Mouse (Mus musculus): ENCODE measurements around the gene Ebf1. TPM values are rescaled to one million over a fixed set of nuclear protein-coding genes. Genes with fewer than 3 reads are reported as not detected.
A peak's percentile ranks its signal among the peaks of the same experiment; 100 is the strongest.

Gene Ebf1
- total and polyA plus RNA-seq, 2 experiments from 2014 or later = 8.1 to 10.4 TPM

DNA sequence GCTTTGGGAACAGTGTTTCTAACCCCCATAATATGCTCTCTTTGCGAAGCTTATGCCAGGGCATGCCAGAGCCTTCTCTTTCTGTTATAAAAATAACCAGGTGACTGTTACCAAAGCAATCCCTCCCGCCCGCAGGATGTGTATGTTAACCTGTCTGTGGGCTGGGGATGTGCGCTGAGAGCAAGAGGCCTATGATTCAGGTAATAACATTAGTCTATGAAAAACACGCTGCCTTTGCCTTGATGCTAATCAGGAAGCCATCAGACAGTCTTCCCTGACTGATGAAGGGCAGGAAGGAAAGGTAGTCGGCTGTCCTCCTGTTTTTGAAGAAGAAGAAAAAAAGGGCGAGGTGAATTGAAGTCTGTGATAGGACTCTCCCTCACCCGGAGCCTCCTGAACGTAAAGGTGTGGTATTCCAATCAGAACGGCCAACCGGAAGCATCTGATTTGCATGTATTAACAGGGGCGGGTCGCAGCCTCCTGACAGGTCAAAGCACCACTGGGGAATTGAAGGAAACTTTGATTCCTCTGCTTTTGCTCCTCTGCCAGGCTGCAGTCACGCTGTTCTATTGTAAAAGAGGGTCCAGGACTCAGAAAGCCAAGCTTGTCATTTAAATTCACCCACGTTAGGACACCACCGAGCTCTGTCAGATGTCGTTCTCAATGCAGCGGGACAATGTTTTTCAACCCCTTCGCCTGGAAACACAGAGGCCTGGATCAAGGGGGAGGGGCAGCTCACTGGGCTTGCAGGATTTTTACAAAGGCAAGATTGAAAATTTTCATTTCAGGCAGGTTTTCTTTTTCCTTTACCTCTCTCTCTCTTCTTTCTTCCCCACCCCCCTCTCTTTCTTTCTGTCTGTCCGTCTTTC lies 144.2 kb downstream of the Ebf1 start:
- Histone ChIP-seq H3K4me3 (ENCODE audit: low read depth, low read length) (no peak overlapping the region), H3K9ac (replicated peaks; ENCODE audit: low read depth, low read length) (no peak overlapping the region; the same call in 1 of the 2 replicates), H3K9me3 (replicated peaks; ENCODE audit: control insufficient read depth, low read length) (no peaks in the 10 kb centered on the region), H3K4me2 (ENCODE audit: low read depth, low read length) (peak overlapping the region; percentile 31), H3K4me1 (ENCODE audit: control insufficient read depth, insufficient read depth) (peaks cover 16% of the 10 kb centered on the region), H3K27me3 (ENCODE audit: control insufficient read depth, insufficient read depth, low read length) (no peaks in the 10 kb centered on the region), H3K36me3 (replicated peaks; ENCODE audit: control insufficient read depth, insufficient read depth, low read length) (no peaks in the 10 kb centered on the region), H3K27ac (ENCODE audit: low read depth) (no peak overlapping the region)
- no peak for ATAC-seq (ENCODE audit: insufficient read depth, low read depth)
- TF ChIP-seq EP300 (IDR thresholded peaks at IDR 0.05; ENCODE audit: low read depth) = no peak
- no peak for TF ChIP-seq CTCF (IDR thresholded peaks at IDR 0.05; ENCODE audit: low read depth)
- 25% methylated on average over 20 of the region's 20 CpGs for WGBS
- no peak for DNase-seq (ENCODE audit: low spot score)

DNA sequence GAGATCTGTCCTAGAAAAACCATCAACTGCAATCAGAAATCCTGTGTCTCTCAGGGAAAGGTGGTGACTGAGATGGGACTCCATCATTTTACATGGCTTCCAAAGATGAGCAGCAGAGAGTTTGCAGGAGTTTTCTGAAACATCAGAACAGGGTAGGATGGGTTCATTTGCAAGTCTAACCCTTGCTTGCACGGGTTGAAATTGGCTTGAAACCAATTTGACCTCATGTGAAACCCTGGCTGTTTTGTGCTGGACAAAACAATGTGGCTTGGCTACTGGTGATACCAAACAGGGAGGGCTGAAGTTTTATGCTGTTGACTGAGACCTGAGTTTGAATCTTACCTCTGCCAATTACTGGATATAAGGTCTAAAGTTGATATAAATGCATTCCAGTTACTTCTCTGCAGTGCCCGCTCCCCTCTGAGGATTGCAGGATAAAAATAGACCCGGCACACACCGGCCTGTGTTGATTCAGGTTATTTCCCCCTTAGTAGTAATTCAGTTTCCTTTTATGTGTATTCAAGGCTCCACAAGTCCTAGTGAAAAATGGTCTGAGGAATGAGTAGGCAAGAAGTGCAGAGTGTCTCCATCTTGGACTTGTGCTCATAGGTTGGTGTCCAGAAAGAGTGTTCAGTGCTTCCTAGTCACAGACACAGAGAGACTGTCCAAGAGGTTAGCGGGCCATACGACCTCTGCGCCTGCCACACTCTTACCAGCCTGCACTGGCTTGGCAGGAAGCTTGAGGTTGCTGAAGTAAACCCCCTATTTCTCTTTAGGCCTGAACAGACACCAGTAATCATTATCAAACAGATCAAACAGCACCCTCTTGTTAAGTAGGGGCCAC lies 147.1 kb downstream of the Ebf1 start:
- H3K9ac ChIP-seq (replicated peaks; ENCODE audit: low read depth, low read length) = no peak overlapping the region
- no peaks in the 10 kb centered on the region for H3K27me3 ChIP-seq (ENCODE audit: control insufficient read depth, insufficient read depth, low read length)
- no peaks in the 10 kb centered on the region for H3K9me3 ChIP-seq (replicated peaks; ENCODE audit: control insufficient read depth, low read length)
- TF ChIP-seq EP300 (IDR thresholded peaks at IDR 0.05; ENCODE audit: low read depth) (no peak), CTCF (IDR thresholded peaks at IDR 0.05; ENCODE audit: low read depth) (no peak)
- H3K4me2 ChIP-seq (ENCODE audit: low read depth, low read length) = no peak overlapping the region
- H3K36me3 ChIP-seq (replicated peaks; ENCODE audit: control insufficient read depth, insufficient read depth, low read length) = no peaks in the 10 kb centered on the region
- no peak overlapping the region for H3K27ac ChIP-seq (ENCODE audit: low read depth)
- ATAC-seq (ENCODE audit: insufficient read depth, low read depth) = no peak
- no peak overlapping the region for H3K4me3 ChIP-seq (ENCODE audit: low read depth, low read length)
- no peak for DNase-seq (ENCODE audit: low spot score)
- WGBS = 46% methylated on average over 7 of the region's 7 CpGs
- H3K4me1 ChIP-seq (ENCODE audit: control insufficient read depth, insufficient read depth) = peaks cover 19% of the 10 kb centered on the region

DNA sequence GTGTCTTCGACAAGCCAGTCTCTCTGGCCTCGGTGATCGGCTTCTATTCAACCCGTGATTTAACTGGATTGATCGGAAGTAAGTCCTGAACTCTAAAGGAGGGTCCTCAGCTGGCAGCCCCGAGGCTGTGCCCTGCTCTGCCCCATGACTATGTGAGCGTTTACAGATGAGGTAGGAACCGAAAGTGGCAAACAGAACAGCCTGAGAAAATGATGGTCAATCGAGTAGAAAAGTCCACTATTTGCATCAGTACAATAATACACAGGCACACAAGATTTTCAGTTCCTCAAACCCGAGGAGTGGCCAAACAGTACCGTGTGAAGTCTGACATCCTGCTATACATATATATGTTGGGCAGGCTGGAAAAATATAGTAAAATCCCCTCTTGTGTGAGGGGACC lies 147.9 kb downstream of the Ebf1 start:
- no peaks in the 10 kb centered on the region for H3K27me3 ChIP-seq (ENCODE audit: control insufficient read depth, insufficient read depth, low read length)
- H3K36me3 ChIP-seq (replicated peaks; ENCODE audit: control insufficient read depth, insufficient read depth, low read length) = no peaks in the 10 kb centered on the region
- TF ChIP-seq CTCF (IDR thresholded peaks at IDR 0.05; ENCODE audit: low read depth) (no peak), EP300 (IDR thresholded peaks at IDR 0.05; ENCODE audit: low read depth) (no peak)
- no peak for ATAC-seq (ENCODE audit: insufficient read depth, low read depth)
- H3K27ac ChIP-seq (ENCODE audit: low read depth) = no peak overlapping the region
- no peak for DNase-seq (ENCODE audit: low spot score)
- H3K4me1 ChIP-seq (ENCODE audit: control insufficient read depth, insufficient read depth) = peaks cover 17% of the 10 kb centered on the region
- no peaks in the 10 kb centered on the region for H3K9me3 ChIP-seq (replicated peaks; ENCODE audit: control insufficient read depth, low read length)
- WGBS = 86% methylated on average over 11 of the region's 11 CpGs
- H3K9ac ChIP-seq (replicated peaks; ENCODE audit: low read depth, low read length) = no peak overlapping the region
- H3K4me2 ChIP-seq (ENCODE audit: low read depth, low read length) = no peak overlapping the region
- H3K4me3 ChIP-seq (ENCODE audit: low read depth, low read length) = no peak overlapping the region

DNA sequence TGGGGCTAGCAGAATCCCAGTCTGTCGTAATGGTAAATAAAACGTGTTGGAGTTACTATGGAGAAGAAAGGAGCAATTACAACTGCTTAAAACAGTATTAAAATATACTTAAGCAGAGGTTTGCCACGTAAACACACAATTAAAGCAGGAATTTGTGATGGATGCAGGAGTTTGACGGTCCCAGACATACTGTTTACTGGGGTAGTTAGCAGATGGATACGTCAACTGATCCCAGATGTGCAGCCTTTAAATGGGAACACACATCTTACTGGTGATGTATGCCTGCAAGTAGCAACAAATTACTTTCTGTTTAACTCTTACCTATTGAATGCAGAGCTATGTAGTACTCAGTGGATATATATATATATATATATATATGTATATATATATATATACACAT lies 149.1 kb downstream of the Ebf1 start:
- ATAC-seq (ENCODE audit: insufficient read depth, low read depth) = no peak
- 83% methylated on average over 5 of the region's 5 CpGs for WGBS

DNA sequence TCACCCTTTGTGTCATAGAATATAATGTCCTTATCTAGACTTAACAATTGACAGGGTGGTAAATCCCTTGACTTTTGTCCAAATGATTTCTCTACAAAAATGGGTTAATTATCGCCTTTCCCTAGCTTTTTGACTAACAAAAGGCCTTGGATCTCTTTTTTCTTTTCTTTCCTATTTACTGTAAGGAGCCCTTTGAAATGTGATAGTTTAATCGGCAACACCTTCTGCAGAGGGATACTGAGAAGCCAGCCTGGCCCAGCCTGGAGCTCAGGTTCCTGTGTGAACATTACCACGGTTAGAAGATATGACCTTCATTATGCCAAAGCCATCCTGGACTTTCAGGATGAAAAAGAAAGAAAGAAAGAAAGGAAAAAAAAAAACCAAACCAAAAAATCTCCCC lies 150.2 kb downstream of the Ebf1 start:
- no peaks in the 10 kb centered on the region for H3K27me3 ChIP-seq (ENCODE audit: control insufficient read depth, insufficient read depth, low read length)
- DNase-seq (ENCODE audit: low spot score) = no peak
- no peak overlapping the region for H3K9ac ChIP-seq (replicated peaks; ENCODE audit: low read depth, low read length)
- 40% methylated on average over 3 of the region's 3 CpGs for WGBS
- no peak overlapping the region for H3K4me3 ChIP-seq (ENCODE audit: low read depth, low read length)
- 0 out of 2 replicates have a peak, but pooled peaks cover 7% of the 10 kb centered on the region for H3K4me1 ChIP-seq (ENCODE audit: control insufficient read depth, insufficient read depth)
- no peak overlapping the region for H3K27ac ChIP-seq (ENCODE audit: low read depth)
- TF ChIP-seq CTCF (IDR thresholded peaks at IDR 0.05; ENCODE audit: low read depth) = no peak
- TF ChIP-seq EP300 (IDR thresholded peaks at IDR 0.05; ENCODE audit: low read depth) = no peak
- no peaks in the 10 kb centered on the region for H3K36me3 ChIP-seq (replicated peaks; ENCODE audit: control insufficient read depth, insufficient read depth, low read length)
- ATAC-seq (ENCODE audit: insufficient read depth, low read depth) = no peak
- H3K4me2 ChIP-seq (ENCODE audit: low read depth, low read length) = no peak overlapping the region
- no peaks in the 10 kb centered on the region for H3K9me3 ChIP-seq (replicated peaks; ENCODE audit: control insufficient read depth, low read length)

More for the DNA sequence above, 149.1 kb downstream of the Ebf1 start:
- H3K4me3 ChIP-seq (ENCODE audit: low read depth, low read length) = no peak overlapping the region
- H3K9me3 ChIP-seq (replicated peaks; ENCODE audit: control insufficient read depth, low read length) = no peaks in the 10 kb centered on the region
- H3K9ac ChIP-seq (replicated peaks; ENCODE audit: low read depth, low read length) = no peak overlapping the region
- no peak for DNase-seq (ENCODE audit: low spot score)
- no peaks in the 10 kb centered on the region for H3K27me3 ChIP-seq (ENCODE audit: control insufficient read depth, insufficient read depth, low read length)
- no peak for TF ChIP-seq EP300 (IDR thresholded peaks at IDR 0.05; ENCODE audit: low read depth)
- TF ChIP-seq CTCF (IDR thresholded peaks at IDR 0.05; ENCODE audit: low read depth) = no peak
- H3K4me2 ChIP-seq (ENCODE audit: low read depth, low read length) = no peak overlapping the region
- H3K4me1 ChIP-seq (ENCODE audit: control insufficient read depth, insufficient read depth) = peaks cover 9% of the 10 kb centered on the region; the same call in 1 of the 2 replicates
- H3K36me3 ChIP-seq (replicated peaks; ENCODE audit: control insufficient read depth, insufficient read depth, low read length) = no peaks in the 10 kb centered on the region
- no peak overlapping the region for H3K27ac ChIP-seq (ENCODE audit: low read depth)
